Mouse (Mus musculus) right cerebral cortex, postnatal 25 days (tissue): ENCODE data around the gene Repin1.
A peak's percentile ranks its signal among the peaks of the same experiment; 100 is the strongest.

Experiments used
- DNase-seq: peaks from one replicate; pipeline ENCODE4 v3.0.0; 2022

Gene Repin1

GRCm38 (mm10) chr6:48593158-48594042 lies at the start of gene Repin1, which contains the start of gene Gm44965:
Gene Repin1, plus strand, starts transcription at chr6:48593883.
Gene Gm44965, plus strand, starts transcription at chr6:48593941.
- DNase-seq = peak; percentile 94

- no peak for DNase-seq
Measured at GRCm38 (mm10) chr6:48545251-48545650, 48.4 kb upstream of the Repin1 start.

GRCm38 (mm10) chr6:48546271-48546670 lies 47.4 kb upstream of the Repin1 start:
- no peak for DNase-seq

GRCm38 (mm10) chr6:48546858-48547257 lies 46.8 kb upstream of the Repin1 start:
- DNase-seq = no peak

GRCm38 (mm10) chr6:48548314-48548713 lies 45.4 kb upstream of the Repin1 start:
- no peak for DNase-seq

GRCm38 (mm10) chr6:48552918-48553317 lies 40.8 kb upstream of the Repin1 start:
- DNase-seq = no peak

- DNase-seq = no peak
Measured at GRCm38 (mm10) chr6:48553819-48554218, 39.9 kb upstream of the Repin1 start.

- DNase-seq = peak; percentile 97
Measured at GRCm38 (mm10) chr6:48554280-48555103, 39.2 kb upstream of the Repin1 start, which contains the start of gene Lrrc61. Gene Lrrc61, plus strand, starts transcription at chr6:48554796.

- no peak for DNase-seq
Measured at GRCm38 (mm10) chr6:48555104-48555890, 38.4 kb upstream of the Repin1 start.

GRCm38 (mm10) chr6:48555956-48556355 lies 37.7 kb upstream of the Repin1 start:
- no peak for DNase-seq

- no peak for DNase-seq
Measured at GRCm38 (mm10) chr6:48565693-48566310, 27.9 kb upstream of the Repin1 start.

- no peak for DNase-seq
Measured at GRCm38 (mm10) chr6:48566312-48566711, 27.4 kb upstream of the Repin1 start.

GRCm38 (mm10) chr6:48568036-48568984 lies 25.4 kb upstream of the Repin1 start:
- no peak for DNase-seq

- no peak for DNase-seq
Measured at GRCm38 (mm10) chr6:48569065-48569807, 24.4 kb upstream of the Repin1 start.

GRCm38 (mm10) chr6:48572014-48572413 lies 21.7 kb upstream of the Repin1 start:
- no peak for DNase-seq

- DNase-seq = no peak
Measured at GRCm38 (mm10) chr6:48572572-48573061, 21.1 kb upstream of the Repin1 start, which contains the start of gene Rarres2. Gene Rarres2, minus strand, starts transcription at chr6:48572789.

- no peak for DNase-seq
Measured at GRCm38 (mm10) chr6:48573280-48573679, 20.4 kb upstream of the Repin1 start.

- DNase-seq = no peak
Measured at GRCm38 (mm10) chr6:48573981-48574380, 19.7 kb upstream of the Repin1 start.

- no peak for DNase-seq
Measured at GRCm38 (mm10) chr6:48578736-48579135, 14.9 kb upstream of the Repin1 start.

GRCm38 (mm10) chr6:48579215-48579648 lies 14.5 kb upstream of the Repin1 start:
- DNase-seq = no peak
